Mouse (Mus musculus) left cerebral cortex, postnatal 10 days (tissue): ENCODE measurements around the gene Gm20661. TPM values are rescaled to one million over a fixed set of nuclear protein-coding genes. Genes with fewer than 3 reads are reported as not detected.

Experiments used
- DNase-seq, 2 experiments: peaks; one replicate each; pipeline ENCODE4 v3.0.0; 2021 to 2022; ENCODE audit warnings: low spot score in 2 of 2, mixed read lengths in 1 of 2; ENCODE audit errors: extremely low spot score in 1 of 2
- intact Hi-C: fragments of 180-260 bp; cut with DNase I; formaldehyde crosslinking; loops from one replicate; pipeline ENCODE4 v1.15.1; 2025
- total RNA-seq, 2 experiments: library from RNA; stranded (reverse); gene quantifications; 2 replicates each; pipeline ENCODE4 v1.2.3; 2021

The Gm20661 gene
- total RNA-seq, 2 experiments from 2014 or later, result 0.30 to 0.39 TPM

DNA sequence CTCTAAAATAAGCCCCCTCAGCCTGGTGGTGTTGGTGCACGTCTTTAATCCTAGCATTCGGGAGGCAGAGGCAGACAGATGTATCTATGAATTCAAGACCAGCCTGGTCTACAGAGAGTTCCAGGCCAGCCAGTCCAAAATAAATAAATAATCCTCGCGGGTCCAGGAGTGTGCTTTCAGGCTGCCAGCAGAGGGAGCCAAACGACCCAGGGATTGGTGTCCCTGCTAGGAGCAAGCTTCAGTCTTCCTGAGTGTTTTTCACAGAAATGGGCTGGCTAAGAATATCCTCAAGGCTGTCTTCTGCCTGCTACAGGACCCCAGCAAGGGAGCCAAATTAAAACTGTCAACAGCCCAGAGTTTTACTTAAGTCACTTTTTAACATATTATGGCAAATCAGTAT is 19.2 kb upstream of the Gm20661 start:
- intact Hi-C loops, result loop anchor here (1.0 to 5.0 kb wide), 3 partner anchors 23 to 104 kb away; partner anchors contain the start of gene Amigo3
- peak; percentile 63 to 89 for DNase-seq

DNA sequence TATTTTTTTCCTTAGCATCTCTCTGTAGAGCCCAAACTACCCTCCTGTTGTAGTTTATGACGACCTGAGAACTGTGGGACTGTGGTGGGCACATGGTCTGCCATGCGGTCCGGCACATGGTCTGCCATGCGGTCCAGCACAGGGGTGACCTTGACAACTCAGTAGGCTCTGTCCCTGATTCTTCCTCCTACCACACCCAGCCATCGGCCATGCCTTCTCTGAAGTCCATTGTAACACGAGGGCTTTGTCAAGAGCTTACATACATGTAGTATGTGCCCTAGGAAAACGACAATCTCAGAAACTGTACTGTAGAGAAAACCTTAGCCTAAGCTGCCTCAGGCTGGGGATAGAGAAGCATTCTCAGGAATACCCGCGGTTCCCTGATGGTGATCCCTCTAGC is 18.2 kb upstream of the Gm20661 start:
- no peak for DNase-seq

DNA sequence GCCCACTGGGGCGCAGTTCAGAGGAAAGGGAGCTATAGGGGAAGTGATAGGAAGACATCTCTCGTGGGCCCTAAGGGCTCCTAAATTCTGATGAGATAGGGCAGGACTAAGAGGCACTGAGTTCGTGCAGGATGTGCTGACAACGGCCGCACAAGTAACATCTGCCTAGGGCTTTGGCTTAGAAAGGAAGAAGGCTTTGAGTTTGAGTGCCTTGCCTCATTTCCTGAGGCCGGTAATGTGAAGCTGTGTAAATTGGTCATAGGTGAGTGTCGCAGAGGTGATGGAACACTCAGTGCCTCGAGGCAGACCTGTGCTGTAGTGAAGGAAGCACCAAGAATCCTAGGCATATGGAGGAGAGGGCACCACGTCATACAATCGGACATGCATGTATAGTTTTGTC is 16.2 kb upstream of the Gm20661 start:
- no peak for DNase-seq
- intact Hi-C loops, result no loop called here

More for the DNA sequence above, 18.2 kb upstream of the Gm20661 start:
- intact Hi-C loops, result loop anchor here (5.0 kb wide), 2 partner anchors 88 to 103 kb away; partner anchors contain the start of gene Amigo3

DNA sequence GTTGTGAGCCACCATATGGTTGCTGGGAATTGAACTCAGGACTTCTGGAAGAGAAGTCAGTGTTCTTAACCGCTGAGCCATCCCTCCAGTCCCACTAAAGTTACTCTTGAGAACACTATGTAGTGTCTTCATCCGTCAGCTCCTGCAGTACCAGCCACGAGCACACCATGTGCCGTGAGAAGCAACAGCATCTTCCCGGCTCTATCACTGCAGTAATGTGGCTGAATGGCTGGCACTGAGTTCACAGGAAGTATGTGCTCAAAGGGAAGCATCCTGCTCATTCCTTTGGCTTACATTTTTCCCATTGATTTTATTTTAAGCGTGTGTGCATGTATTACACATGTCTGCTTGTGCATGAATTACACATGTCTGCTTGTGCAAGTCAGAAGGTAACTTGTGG is 15.4 kb upstream of the Gm20661 start:
- intact Hi-C loops, result no loop called here

DNA sequence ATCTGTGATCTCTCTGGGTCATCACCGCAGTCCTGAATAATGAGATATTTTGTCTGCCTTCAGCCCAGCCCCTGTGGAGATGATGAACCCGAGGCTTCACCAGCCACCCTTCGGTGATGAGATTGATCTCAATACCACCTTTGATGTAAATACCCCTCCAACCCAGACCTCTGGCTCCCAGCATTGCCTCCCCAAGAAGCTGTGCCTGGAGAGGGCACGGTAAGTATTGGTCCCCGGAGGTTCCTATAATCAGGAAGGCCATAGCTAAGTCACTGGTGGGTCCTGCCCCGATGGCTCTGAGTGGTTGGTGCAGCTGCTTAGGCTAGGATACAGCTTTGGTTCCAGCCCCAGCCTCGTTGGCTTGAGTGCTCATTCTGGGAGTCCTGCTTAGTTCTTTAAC is 14.3 kb upstream of the Gm20661 start:
- intact Hi-C loops, result no loop called here
- no peak for DNase-seq

More for the DNA sequence above, 15.4 kb upstream of the Gm20661 start:
- no peak for DNase-seq

DNA sequence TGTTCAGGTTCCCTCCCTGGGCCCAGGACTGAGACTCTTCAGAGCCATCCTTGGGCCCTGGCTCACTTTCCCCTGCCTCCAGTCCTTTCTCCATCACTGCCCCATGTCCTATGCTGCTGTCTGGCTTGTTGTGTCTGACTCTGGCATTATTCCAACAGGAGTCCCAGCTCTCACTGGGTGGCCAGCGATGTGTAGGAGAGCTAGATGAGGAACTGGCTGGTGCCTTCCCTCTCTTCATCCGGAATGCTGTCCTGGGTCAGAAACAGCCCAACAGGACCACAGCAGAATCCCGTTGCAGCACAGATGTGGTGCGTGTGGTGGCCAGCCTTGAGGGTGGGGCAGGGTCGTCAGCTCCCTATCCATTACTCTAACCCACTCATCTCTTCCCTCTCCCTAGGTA is 12.5 kb upstream of the Gm20661 start:
- no peak for DNase-seq
- intact Hi-C loops, result no loop called here

GRCm38 (mm10) chr9:107971690-107972541 is 10.9 kb upstream of the Gm20661 start:
- no peak for DNase-seq
- intact Hi-C loops, result no loop called here

DNA sequence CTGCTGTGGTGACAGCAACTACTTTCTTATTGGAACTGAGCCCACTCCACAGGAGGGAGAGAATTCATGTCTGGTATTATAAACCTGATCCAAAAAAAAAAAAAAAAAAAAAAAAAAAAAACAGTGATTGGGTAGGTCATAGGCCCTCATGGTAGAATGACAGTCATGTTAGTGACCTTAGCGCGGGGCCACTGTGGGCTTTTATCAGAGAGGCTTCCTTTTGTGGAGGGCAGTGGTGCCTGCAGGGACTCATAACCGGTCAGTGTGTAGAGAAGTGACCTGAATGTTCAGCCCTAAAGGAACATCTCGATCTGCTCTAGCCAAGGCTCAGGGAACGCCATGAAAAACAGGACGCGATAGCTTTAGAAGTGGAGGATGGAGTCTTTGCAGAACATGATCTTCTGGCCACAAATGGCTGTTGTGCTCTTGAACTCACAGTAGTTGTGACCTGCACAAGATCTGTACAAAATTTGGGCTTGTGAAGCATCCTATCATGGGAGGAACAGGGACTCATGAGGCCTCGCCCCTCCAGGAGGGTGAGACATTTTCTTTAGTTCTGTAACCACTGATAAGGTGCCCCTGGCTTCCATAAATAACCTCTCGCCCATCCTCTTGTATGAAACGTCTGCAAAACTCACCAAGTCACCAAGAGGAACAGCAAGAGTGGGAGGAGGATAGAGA is 8.2 kb upstream of the Gm20661 start:
- intact Hi-C loops, result no loop called here
- no peak for DNase-seq

- intact Hi-C loops, result no loop called here
- DNase-seq, result no peak
Measured at GRCm38 (mm10) chr9:107975399-107976386, 7.2 kb upstream of the Gm20661 start, which contains the start of gene Uba7. TSS of gene Uba7 (plus strand) at chr9:107975505.

- no peak for DNase-seq
- intact Hi-C loops, result no loop called here
Measured at GRCm38 (mm10) chr9:107978815-107979214, 4.0 kb upstream of the Gm20661 start.

- intact Hi-C loops, result no loop called here
- DNase-seq, result peak in 1 of 2 experiments; percentile 52
Measured at GRCm38 (mm10) chr9:107981684-107982605, 913 bp upstream of the Gm20661 start.

DNA sequence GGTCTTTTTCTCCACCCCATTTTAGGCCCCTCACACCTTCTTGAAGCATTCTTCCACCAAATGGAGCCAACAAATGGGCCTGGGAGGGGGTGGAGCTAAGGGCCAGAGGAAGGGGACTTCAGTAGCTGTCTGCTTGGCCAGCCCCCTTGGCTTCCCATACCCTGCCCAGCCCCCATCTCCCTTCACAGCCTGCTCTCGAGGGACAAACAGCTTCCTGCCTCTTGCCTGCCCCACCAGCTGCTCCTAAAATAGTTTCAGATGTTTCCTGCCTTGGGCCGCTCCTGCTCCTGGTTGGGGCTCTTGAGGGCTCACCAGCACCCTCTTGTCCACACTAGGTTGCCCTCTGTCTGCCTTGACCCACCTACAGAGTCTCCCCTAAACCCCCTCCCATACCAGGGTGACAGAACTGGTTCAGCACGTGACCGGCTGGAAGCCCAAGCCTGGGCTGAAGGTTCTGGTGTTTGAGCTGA is 598 bp downstream of the Gm20661 start:
- intact Hi-C loops, result no loop called here
- peak in 1 of 2 experiments; percentile 95 for DNase-seq

DNA sequence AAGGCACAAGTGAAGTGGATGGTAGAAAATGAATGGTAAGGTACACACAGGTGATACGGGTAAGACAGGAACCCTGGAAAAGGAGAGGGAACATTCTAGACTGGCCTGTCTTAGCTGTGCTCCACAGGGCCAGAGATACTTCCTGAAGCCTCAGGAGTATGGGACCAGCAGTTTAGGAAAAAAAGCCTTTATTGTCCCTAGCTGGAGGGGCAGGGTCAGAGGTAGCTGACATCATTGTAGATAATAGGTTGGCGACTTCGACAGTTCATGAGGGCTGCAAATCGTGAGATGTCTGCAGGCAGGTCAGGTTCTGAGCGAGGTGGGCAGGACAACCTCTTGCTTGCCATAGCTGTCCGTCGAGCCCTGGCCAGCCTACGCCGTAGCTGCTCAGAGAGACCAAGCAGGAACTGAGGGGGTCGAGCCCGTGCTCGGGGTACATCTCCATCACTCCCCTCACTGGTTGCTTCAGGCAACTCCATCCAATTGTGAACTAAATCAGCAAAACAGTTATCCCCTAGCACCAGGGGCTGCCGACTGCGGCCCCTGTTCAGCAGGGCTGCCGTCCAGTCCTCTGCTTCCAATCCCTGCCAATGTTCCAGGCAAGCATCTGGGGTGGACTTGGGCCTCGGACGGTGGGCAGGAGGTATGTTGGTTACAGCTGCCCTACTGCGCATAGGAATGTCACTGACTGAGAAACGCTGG is 1.3 kb downstream of the Gm20661 start:
- intact Hi-C loops, result no loop called here
- DNase-seq, result no peak

- DNase-seq, result no peak
- intact Hi-C loops, result no loop called here
Measured at GRCm38 (mm10) chr9:107984754-107985055, 1.8 kb downstream of the Gm20661 start.

DNA sequence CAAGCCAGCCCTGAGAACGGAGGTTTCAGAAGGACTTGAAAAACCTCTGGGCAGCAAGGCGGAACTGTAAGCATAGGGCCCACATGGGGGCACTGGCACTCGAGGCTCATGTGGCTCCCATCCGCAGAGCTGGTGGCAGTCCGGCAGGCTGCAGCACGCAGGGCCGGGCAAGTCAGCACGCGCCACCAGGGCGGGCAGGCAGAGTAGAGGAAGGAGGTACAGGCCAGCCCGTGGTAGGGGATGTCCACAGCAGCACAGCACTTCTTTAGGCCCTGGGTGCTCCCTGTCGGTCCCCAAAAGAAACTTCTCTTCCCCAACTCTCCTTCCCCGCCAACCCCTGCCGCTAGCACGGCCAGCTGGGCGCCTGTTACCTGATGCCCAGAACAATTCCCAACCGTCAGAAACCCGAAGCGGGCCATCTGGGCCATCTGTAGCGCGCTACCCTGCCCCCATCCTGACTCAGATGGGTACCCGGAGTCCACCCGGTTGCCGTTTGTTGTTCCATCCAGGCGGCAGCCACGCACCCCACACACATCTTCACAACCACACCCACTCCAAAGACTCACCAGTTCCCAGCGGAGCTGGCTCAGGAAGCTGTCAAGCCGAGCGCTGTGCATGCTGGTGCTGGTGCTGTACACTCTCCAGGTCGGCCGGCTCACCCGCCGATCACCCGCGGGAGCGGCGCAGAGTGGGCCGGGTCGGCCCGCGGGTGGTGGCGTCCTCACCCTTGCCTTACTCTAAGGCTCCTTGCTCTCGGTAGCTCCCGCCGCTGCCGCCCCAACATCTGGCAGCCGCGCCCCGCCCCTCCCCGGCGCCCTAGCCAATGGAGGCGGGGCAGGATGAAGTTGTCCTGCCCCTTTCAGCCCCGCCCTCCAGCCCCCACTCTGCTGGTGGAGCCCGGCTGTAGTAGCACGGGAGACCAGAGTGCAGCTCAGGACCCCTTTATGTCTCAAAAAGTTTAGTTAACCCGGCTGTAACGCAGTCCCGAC is 2.6 kb downstream of the Gm20661 start, which contains the start of gene Inka1:
Gene Inka1, minus strand, starts transcription at position 749 of the 989 bp plus-strand sequence.
- peak in 1 of 2 experiments; percentile 94 for DNase-seq
- intact Hi-C loops, result loop anchor here (1.0 kb wide), 1 partner anchor 22 kb away; no protein-coding TSS in a partner anchor

GRCm38 (mm10) chr9:107986376-107986775 is 3.5 kb downstream of the Gm20661 start:
- intact Hi-C loops, result loop anchor here (1.0 kb wide), 1 partner anchor 23 kb away; no protein-coding TSS in a partner anchor
- peak; percentile 72 to 89 for DNase-seq
